Mouse (Mus musculus): Measurements from ENCODE around the gene Gm6370. TPM values are rescaled to one million over a fixed set of nuclear protein-coding genes. Genes with fewer than 3 reads are reported as not detected.
"Not testable (repeated sequence)": the region's sequence is repeated elsewhere in the genome, so short reads cannot be mapped to it uniquely, and the experiment has no call there.

Gm6370 gene
- polyA plus RNA-seq, 1 experiment from 2014 or later: not detected

- WGBS (ENCODE audit: missing documents): no CpG with 5 or more reads among the region's 3 CpGs
- H3K27ac ChIP-seq; H3K4me3 ChIP-seq (ENCODE audit: inconsistent target); H3K79me2 ChIP-seq (ENCODE audit: inconsistent target); H3K36me3 ChIP-seq (ENCODE audit: inconsistent target): not testable (repeated sequence)
Observed at GRCm38 (mm10) chr5:146525501-146525900, 34.3 kb downstream of the Gm6370 start, which contains the start of gene Gm3404. TSS of gene Gm3404 (plus strand) at chr5:146525801.

- H3K4me3 ChIP-seq (ENCODE audit: inconsistent target); H3K36me3 ChIP-seq (ENCODE audit: inconsistent target); H3K27ac ChIP-seq; H3K79me2 ChIP-seq (ENCODE audit: inconsistent target): not testable (repeated sequence)
- WGBS (ENCODE audit: missing documents): no CpG with 5 or more reads among the region's 3 CpGs
Observed at GRCm38 (mm10) chr5:146537347-146537746, 46.2 kb downstream of the Gm6370 start, which contains the start of gene Gm3409. TSS of gene Gm3409 (plus strand) at chr5:146537647.

Other genes with a start within 250 kb of the Gm6370 start
- not detected in 3 replicates for gene Wasf3, start 106.4 kb upstream of the Gm6370 start, polyA plus RNA-seq (2018)
- gene Gm6408, start 9.4 kb upstream of the Gm6370 start, polyA plus RNA-seq (2018): not detected in 3 replicates
- not detected in 3 replicates for gene 4930449I24Rik, start 11.0 kb downstream of the Gm6370 start, polyA plus RNA-seq (2018)
- not detected in 3 replicates for gene Gm3402, start 22.8 kb downstream of the Gm6370 start, polyA plus RNA-seq (2018)
- not detected in 3 replicates for gene Gm3404, start 34.4 kb downstream of the Gm6370 start, polyA plus RNA-seq (2018)
- gene Gm3409, start 46.3 kb downstream of the Gm6370 start, polyA plus RNA-seq (2018): not detected in 3 replicates
- gene Gm3415, start 64.8 kb downstream of the Gm6370 start, polyA plus RNA-seq (2018): not detected in 3 replicates
- not detected in 3 replicates for gene Gpr12, start 93.9 kb downstream of the Gm6370 start, polyA plus RNA-seq (2018)

Measured in macrophage (primary cell).